Mouse (Mus musculus) brain, embryonic 14.5 days (tissue): ENCODE measurements at regions not wholly inside any gene's neighbourhood (a gene's known extent, or its start where the extent isn't known, plus 50 kb on each side); places are given as distances from the start of the nearest gene placed in this dataset.

ENCODE experiments used
- CTCF ChIP-seq: fragments of 200-500 bp; IDR thresholded peaks from 2 replicates; pipeline ENCODE4 v1.5.1; 2012; ENCODE audit warnings: inconsistent platforms, mild to moderate bottlenecking, moderate library complexity, borderline replicate concordance; ENCODE audit not compliant: insufficient read depth, insufficient read length; ENCODE audit errors: extremely low read depth
- POLR2A ChIP-seq: fragments of 200-500 bp; IDR thresholded peaks from 2 replicates; pipeline ENCODE4 v1.6.1; 2012; ENCODE audit warnings: mild to moderate bottlenecking, inconsistent platforms, borderline replicate concordance; ENCODE audit not compliant: poor library complexity, insufficient read depth, insufficient read length, severe bottlenecking; ENCODE audit errors: extremely low read depth

GRCm38 (mm10) chr9:30731687-30732086 lies 190.6 kb downstream of the Adamts15 start:
- no peak for TF ChIP-seq CTCF
- no peak for TF ChIP-seq POLR2A
